Mouse (Mus musculus) megakaryocyte, embryonic 14.5 days (primary cell): ENCODE measurements at regions not wholly inside any gene's neighbourhood (a gene's known extent, or its start where the extent isn't known, plus 50 kb on each side); places are given as distances from the start of the nearest gene placed in this dataset.

Experiments
- H3K27me3 ChIP-seq: replicated peaks from 2 replicates; pipeline ENCODE3; 2012; ENCODE audit warnings: inconsistent platforms
- H3K36me3 ChIP-seq: replicated peaks from 2 replicates; pipeline ENCODE3; 2012; ENCODE audit warnings: low read length, inconsistent platforms, mixed read lengths
- H3K4me1 ChIP-seq: 2 replicates; pipeline ENCODE4 v1.6.1; 2012; ENCODE audit warnings: inconsistent platforms
- H3K4me3 ChIP-seq: replicated peaks from 2 replicates; pipeline ENCODE3; 2012; ENCODE audit warnings: moderate library complexity, mild to moderate bottlenecking, inconsistent platforms
- H3K9me3 ChIP-seq: 2 replicates; pipeline ENCODE4 v1.6.1; 2012; ENCODE audit warnings: inconsistent platforms
- FLI1 ChIP-seq: IDR thresholded peaks from 2 replicates; pipeline ENCODE4 v1.6.1; 2012; ENCODE audit warnings: low read length, inconsistent platforms, mixed read lengths
- GATA1 ChIP-seq: IDR thresholded peaks from 3 replicates; pipeline ENCODE4 v1.6.1; 2012; ENCODE audit warnings: mixed read lengths, low read length, inconsistent platforms, borderline replicate concordance

DNA sequence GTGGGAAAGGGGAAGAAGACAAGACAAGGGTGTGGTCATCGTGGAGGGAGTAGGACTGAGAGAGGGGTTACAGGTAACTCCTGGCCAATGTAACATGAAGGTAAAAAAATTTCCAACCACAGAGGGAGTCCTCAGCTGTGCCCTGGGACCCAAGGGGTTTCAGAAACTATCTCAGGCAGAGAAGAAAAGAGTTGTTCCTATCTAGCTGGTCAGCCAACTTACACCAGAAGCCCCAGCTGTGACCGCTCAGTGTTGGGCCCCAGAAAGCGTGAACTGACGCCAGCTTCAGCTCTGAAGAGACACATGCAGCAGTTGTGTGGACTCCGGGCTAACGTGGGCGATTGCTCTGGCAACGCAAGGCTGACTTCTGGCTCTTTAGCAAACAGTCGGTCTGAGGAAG lies 52.2 kb downstream of the Rhob start:
- H3K4me3 ChIP-seq, result no peak overlapping the region
- TF ChIP-seq GATA1, result no peak
- peaks cover 86% of the 10 kb centered on the region for H3K4me1 ChIP-seq
- H3K36me3 ChIP-seq, result no peaks in the 10 kb centered on the region
- peaks cover 13% of the 10 kb centered on the region for H3K27me3 ChIP-seq
- H3K9me3 ChIP-seq, result no peaks in the 10 kb centered on the region

DNA sequence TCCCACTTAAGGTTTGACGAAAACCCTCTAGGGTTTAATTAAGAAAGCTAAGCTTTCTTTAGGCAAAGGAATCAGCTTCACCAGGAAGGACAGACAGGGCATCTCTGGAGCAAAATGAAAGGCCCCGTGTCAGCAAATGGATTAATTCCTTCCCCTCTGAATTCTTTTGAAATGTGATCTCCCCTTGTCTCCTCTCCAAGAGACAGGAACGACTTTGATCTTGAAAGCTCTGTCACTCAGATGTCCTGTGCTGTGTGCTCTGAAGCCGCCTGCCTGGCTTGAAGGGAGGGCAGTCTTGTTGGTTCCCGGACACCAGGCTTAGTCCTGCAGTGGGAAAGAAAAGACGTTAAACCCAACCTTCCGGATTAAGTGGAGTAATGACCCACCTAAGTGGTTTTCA lies 52.8 kb downstream of the Rhob start:
- no peak for TF ChIP-seq FLI1
- TF ChIP-seq GATA1, result no peak
- peaks cover 13% of the 10 kb centered on the region for H3K27me3 ChIP-seq
- no peaks in the 10 kb centered on the region for H3K36me3 ChIP-seq
- peaks cover 86% of the 10 kb centered on the region for H3K4me1 ChIP-seq
- no peak overlapping the region for H3K4me3 ChIP-seq
- H3K9me3 ChIP-seq, result no peaks in the 10 kb centered on the region

DNA sequence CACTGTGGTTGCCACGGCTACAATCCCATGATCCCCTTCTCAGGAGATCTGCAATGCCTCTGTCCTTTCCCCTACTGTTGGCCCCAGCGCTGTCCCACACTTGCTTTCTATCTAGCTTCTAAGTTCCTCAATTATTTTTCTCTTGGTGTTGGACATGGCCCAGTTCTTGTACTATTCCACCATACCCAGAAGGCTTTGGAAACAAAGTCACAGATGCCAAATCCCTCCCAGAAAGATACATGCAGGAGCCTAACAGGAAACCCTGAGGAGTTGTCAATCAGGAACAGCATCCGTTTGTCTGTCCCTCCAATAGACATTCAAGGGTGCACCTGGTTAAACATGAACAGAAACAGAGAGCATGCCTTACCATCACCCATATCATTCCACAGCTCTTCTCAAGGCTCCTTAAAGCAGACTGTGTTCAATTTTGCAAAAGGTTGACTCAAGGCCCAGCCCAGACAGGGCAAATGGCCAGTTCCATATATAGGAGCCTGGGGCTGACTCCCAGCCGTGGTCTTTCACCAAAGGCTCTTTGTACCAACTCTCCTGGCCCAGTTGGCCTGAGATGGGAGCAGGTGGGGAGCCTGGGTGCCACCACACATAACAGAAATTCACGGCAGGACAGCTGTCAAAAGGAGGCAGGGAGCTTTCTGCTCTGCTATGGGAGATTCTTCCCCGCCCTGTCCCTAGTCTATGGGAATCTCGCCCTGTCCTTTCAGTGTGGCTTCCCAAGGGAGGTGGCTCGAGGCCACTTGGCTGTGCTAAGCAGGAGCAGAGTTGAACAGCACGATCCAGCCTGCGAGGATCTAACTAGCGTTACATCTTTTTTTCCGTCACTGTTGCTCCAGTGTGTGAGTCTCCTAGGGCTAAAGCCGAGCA lies 54.6 kb downstream of the Rhob start:
- peaks cover 86% of the 10 kb centered on the region for H3K4me1 ChIP-seq
- H3K9me3 ChIP-seq, result no peaks in the 10 kb centered on the region
- no peaks in the 10 kb centered on the region for H3K36me3 ChIP-seq
- no peak overlapping the region for H3K4me3 ChIP-seq
- TF ChIP-seq GATA1 (no peak), FLI1 (no peak)
- H3K27me3 ChIP-seq, result peaks cover 13% of the 10 kb centered on the region

DNA sequence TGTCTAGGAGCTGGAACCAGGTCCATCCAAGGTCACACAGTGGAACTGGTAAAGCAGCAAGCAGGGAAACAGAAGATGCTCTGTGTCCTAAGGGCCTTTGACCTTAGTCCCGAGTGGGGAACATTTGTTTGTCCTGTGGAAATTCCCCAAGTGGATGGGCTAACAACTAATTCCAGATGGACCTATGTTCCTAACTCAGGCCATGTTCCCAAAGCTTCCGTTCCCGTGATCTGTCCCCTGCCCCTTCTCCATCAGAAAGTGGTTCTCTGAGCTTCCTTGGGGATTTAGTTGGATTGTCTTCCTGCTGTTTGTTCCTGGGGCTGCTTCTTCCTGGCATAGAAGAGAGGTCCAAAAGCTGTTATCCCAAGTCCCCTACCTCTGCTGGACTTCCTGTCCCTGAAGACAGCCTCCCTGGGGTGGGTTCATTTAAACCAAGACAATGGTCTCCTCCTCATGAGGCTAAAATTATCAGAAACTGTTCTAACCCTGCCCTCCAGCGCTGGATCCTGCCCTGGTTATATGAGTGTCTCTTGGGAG lies 55.8 kb downstream of the Rhob start:
- Histone ChIP-seq H3K36me3 (no peaks in the 10 kb centered on the region), H3K4me1 (peaks cover 84% of the 10 kb centered on the region), H3K27me3 (peaks cover 13% of the 10 kb centered on the region), H3K4me3 (no peak overlapping the region), H3K9me3 (no peaks in the 10 kb centered on the region)
- no peak for TF ChIP-seq FLI1
- no peak for TF ChIP-seq GATA1

GRCm38 (mm10) chr12:8443253-8443661 lies 56.6 kb downstream of the Rhob start:
- Histone ChIP-seq H3K36me3 (no peaks in the 10 kb centered on the region), H3K4me1 (peaks cover 83% of the 10 kb centered on the region), H3K27me3 (peaks cover 13% of the 10 kb centered on the region), H3K9me3 (no peaks in the 10 kb centered on the region), H3K4me3 (no peak overlapping the region)
- no peak for TF ChIP-seq GATA1

- Histone ChIP-seq H3K4me3 (peak overlapping the region; percentile 48), H3K9me3 (no peaks in the 10 kb centered on the region), H3K27me3 (peaks cover 7% of the 10 kb centered on the region), H3K36me3 (no peaks in the 10 kb centered on the region), H3K4me1 (peaks cover 79% of the 10 kb centered on the region)
- TF ChIP-seq FLI1 (no peak), GATA1 (no peak)
Observed at GRCm38 (mm10) chr12:8441275-8441674, 58.5 kb downstream of the Rhob start.

DNA sequence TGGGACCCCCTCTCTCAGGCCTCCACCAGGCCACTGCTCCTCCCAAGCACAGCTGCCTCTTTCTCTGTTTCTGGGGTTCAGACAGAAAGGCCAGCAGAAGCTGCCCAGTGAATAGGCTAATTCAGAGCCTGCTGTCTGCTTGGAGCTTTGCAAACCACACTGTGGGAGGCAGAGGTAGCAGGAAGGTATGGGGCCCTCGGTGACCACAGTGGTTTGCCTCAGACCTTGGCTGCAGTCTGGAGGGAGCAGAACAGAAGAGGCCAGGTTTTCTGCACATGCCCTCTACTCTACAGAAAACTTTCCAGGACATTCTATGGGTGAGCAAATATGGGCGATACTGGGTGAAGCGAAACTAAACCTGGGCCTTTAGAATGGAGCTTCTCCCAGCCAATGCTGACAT lies 59.4 kb downstream of the Rhob start:
- Histone ChIP-seq H3K27me3 (peaks cover 2% of the 10 kb centered on the region), H3K4me3 (peak overlapping the region; percentile 55)

DNA sequence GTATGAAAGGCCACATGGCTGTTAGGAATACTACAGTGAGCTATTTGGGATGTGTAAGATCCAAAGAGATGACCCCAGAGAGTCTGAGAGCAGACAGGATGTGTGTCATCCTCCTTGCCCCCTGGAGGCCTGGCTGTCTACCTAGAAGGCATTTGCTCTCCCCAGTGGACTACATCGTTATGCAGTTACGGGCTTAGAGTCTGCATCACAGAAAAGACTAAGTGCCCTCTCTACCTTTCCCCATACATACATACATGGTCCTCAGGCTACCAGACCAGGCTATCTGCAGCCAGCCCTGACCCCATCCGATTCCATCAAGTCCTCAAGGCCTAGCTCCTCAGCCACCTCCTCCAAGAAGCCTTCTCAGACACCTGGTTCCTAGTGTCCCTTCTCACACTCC lies 59.9 kb downstream of the Rhob start:
- no peaks in the 10 kb centered on the region for H3K9me3 ChIP-seq
- H3K36me3 ChIP-seq, result no peaks in the 10 kb centered on the region
- no peak for TF ChIP-seq GATA1
- H3K4me3 ChIP-seq, result peak overlapping the region; percentile 3
- peaks cover 83% of the 10 kb centered on the region for H3K4me1 ChIP-seq
- peaks cover 1% of the 10 kb centered on the region for H3K27me3 ChIP-seq

More for the DNA sequence above, 59.4 kb downstream of the Rhob start:
- Histone ChIP-seq H3K36me3 (no peaks in the 10 kb centered on the region), H3K4me1 (peaks cover 83% of the 10 kb centered on the region), H3K9me3 (no peaks in the 10 kb centered on the region)
- no peak for TF ChIP-seq GATA1

DNA sequence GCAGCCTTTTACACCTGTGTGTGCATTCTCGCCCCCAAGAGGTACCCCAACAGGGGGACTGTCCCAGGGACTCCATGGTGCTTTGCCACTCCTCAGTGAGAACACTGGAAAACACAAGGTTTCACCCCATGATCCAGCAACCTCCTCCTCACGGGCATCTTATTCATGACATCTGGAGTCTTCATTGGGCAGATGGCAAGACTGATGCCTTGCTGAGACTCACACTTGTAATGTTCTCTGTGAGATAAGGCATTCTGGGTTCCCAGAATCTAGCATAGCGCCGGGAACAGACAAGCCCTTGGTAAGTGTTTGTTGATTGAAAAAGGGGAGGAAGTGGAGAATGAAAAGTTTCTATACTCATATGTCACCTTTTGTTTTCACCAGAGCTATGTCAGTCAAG lies 60.3 kb downstream of the Rhob start:
- TF ChIP-seq FLI1, result no peak
- TF ChIP-seq GATA1, result no peak
- Histone ChIP-seq H3K4me1 (peaks cover 83% of the 10 kb centered on the region), H3K27me3 (no peaks in the 10 kb centered on the region), H3K9me3 (no peaks in the 10 kb centered on the region), H3K36me3 (no peaks in the 10 kb centered on the region), H3K4me3 (no peak overlapping the region)

GRCm38 (mm10) chr12:8438638-8439037 lies 61.2 kb downstream of the Rhob start:
- Histone ChIP-seq H3K36me3 (no peaks in the 10 kb centered on the region), H3K27me3 (no peaks in the 10 kb centered on the region), H3K4me1 (peaks cover 85% of the 10 kb centered on the region), H3K4me3 (no peak overlapping the region), H3K9me3 (no peaks in the 10 kb centered on the region)
- TF ChIP-seq FLI1, result no peak
- TF ChIP-seq GATA1, result no peak

DNA sequence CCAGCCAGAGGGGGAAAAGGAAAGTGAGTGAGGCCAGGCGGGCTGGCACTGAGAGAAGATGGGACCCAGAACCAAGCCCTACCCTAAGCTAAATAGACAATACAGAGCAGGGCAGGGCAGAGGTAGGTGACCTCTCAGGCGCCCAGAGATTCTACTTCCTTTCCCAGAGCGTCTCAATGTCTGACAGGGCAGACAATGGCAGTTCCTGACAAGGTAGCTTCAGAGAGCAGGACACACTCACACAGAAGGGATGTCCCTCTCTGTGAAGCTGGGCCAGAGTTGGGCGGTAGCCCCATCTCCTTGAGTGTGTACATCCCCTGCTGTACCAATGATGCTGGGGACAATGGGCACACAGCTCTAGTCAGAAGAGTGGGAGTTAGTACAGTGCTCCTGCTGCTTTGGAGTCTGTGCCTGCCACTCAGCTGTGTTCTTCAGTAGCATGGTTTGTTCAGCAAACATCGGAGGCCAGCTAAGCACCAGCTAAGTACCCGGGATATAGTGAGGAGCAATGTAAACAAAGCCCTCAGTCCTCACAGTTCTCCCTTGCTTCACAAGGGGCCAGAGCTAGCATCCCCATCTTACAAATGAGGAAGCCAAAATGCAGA lies 62.7 kb downstream of the Rhob start:
- H3K9me3 ChIP-seq, result no peaks in the 10 kb centered on the region
- TF ChIP-seq GATA1 (no peak), FLI1 (no peak)
- no peak overlapping the region for H3K4me3 ChIP-seq
- no peaks in the 10 kb centered on the region for H3K36me3 ChIP-seq
- H3K27me3 ChIP-seq, result no peaks in the 10 kb centered on the region
- peaks cover 81% of the 10 kb centered on the region for H3K4me1 ChIP-seq
